Mouse (Mus musculus) midbrain, embryonic 15.5 days (tissue): ENCODE measurements around the gene Enc1. TPM values are rescaled to one million over a fixed set of nuclear protein-coding genes. Genes with fewer than 3 reads are reported as not detected.
A peak's percentile ranks its signal among the peaks of the same experiment; 100 is the strongest.

Source experiments
- ATAC-seq: fragments of 200-750 bp; cut with Nextera tagmentation; replicated peaks from 2 replicates; pipeline ENCODE4 v1.8.0; 2017; ENCODE audit warnings: moderate TSS enrichment
- H3K27ac ChIP-seq: fragments of 300-500 bp; sonication (generic); 2 replicates; pipeline ENCODE4 v1.5.1; 2015; ENCODE audit warnings: mild to moderate bottlenecking, inconsistent platforms
- H3K27me3 ChIP-seq: fragments of 300-500 bp; sonication (generic); replicated peaks from 2 replicates; pipeline ENCODE4 v1.6.1; 2015; ENCODE audit warnings: inconsistent platforms
- H3K36me3 ChIP-seq: fragments of 300-500 bp; sonication (generic); replicated peaks from 2 replicates; pipeline ENCODE4 v1.6.1; 2015; ENCODE audit warnings: inconsistent platforms
- H3K4me1 ChIP-seq: fragments of 300-500 bp; sonication (generic); 2 replicates; pipeline ENCODE4 v1.6.1; 2015; ENCODE audit warnings: inconsistent platforms
- H3K4me2 ChIP-seq: fragments of 300-500 bp; sonication (generic); 2 replicates; pipeline ENCODE4 v1.6.1; 2015; ENCODE audit warnings: inconsistent platforms, mild to moderate bottlenecking, moderate library complexity
- H3K4me3 ChIP-seq: fragments of 300-500 bp; sonication (generic); 2 replicates; pipeline ENCODE4 v1.5.1; 2015; ENCODE audit warnings: mild to moderate bottlenecking, inconsistent platforms
- H3K9ac ChIP-seq: fragments of 300-500 bp; sonication (generic); 2 replicates; pipeline ENCODE4 v1.6.1; 2015; ENCODE audit warnings: mild to moderate bottlenecking, inconsistent platforms
- H3K9me3 ChIP-seq: fragments of 300-500 bp; sonication (generic); 2 replicates; pipeline ENCODE4 v1.6.1; 2016; ENCODE audit warnings: inconsistent platforms
- WGBS: fragments of 180-500 bp; shearing (Covaris S2); methylation state at CpG from one replicate; pipeline ENCODE4 v1.1.7; 2015; ENCODE audit warnings: mixed read lengths; 5-methylcytosine and 5-hydroxymethylcytosine counted together
- polyA plus RNA-seq: library from polyadenylated mRNA; unstranded; fragments of >200 nt; fragmentation: Nextera tagmentation; extraction: Ambion mirVana; gene quantifications from 2 replicates; pipeline ENCODE4 v1.2.1, GENCODE M21; 2015

Gene Enc1
- polyA plus RNA-seq, 1 experiment from 2014 or later, result 81.9 TPM

DNA sequence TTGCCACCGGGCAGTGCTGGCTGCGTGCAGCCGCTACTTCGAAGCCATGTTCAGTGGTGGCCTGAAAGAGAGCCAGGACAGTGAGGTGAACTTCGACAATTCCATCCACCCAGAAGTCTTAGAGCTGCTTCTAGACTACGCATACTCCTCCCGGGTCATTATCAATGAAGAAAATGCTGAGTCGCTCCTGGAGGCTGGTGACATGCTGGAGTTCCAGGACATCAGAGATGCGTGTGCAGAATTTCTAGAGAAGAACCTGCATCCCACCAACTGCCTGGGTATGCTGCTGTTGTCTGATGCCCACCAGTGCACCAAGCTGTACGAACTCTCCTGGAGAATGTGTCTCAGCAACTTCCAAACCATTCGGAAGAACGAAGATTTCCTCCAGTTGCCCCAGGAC, 4.3 kb downstream of the Enc1 start:
- 89% methylated on average over 12 of the region's 12 CpGs for WGBS
- peak overlapping the region; percentile 78 for H3K4me2 ChIP-seq
- peaks cover 82% of the 10 kb centered on the region for H3K4me1 ChIP-seq
- H3K4me3 ChIP-seq, result peak overlapping the region; percentile 79
- no peak for ATAC-seq
- H3K9ac ChIP-seq, result no peak overlapping the region
- no peak overlapping the region for H3K27ac ChIP-seq
- peaks cover 12% of the 10 kb centered on the region; the same call in 1 of the 2 replicates for H3K36me3 ChIP-seq
- H3K27me3 ChIP-seq, result no peaks in the 10 kb centered on the region
- H3K9me3 ChIP-seq, result no peaks in the 10 kb centered on the region

DNA sequence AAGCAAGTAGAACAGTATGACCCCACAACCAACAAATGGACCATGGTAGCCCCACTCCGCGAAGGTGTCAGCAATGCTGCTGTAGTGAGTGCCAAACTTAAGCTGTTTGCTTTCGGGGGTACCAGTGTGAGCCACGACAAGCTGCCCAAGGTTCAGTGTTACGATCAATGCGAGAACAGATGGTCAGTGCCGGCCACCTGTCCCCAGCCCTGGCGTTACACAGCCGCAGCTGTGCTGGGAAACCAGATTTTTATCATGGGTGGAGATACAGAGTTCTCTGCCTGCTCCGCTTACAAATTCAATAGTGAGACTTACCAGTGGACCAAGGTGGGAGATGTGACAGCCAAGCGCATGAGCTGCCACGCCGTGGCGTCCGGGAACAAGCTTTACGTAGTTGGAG, 5.3 kb downstream of the Enc1 start:
- Histone ChIP-seq H3K9me3 (no peaks in the 10 kb centered on the region), H3K36me3 (peaks cover 12% of the 10 kb centered on the region; the same call in 1 of the 2 replicates), H3K27me3 (no peaks in the 10 kb centered on the region), H3K4me3 (no peak overlapping the region; the same call in 1 of the 2 replicates), H3K4me2 (peak overlapping the region; percentile 78; the same call in 1 of the 2 replicates), H3K9ac (no peak overlapping the region), H3K4me1 (peaks cover 88% of the 10 kb centered on the region), H3K27ac (no peak overlapping the region)
- 70% methylated on average over 16 of the region's 16 CpGs for WGBS
- no peak for ATAC-seq

- 46% methylated on average over 4 of the region's 4 CpGs for WGBS
- peaks cover 99% of the 10 kb centered on the region for H3K4me1 ChIP-seq
- H3K4me2 ChIP-seq, result peak overlapping the region; percentile 35
- peaks cover 12% of the 10 kb centered on the region; the same call in 1 of the 2 replicates for H3K36me3 ChIP-seq
- ATAC-seq, result no peak
- H3K27me3 ChIP-seq, result no peaks in the 10 kb centered on the region
- no peaks in the 10 kb centered on the region for H3K9me3 ChIP-seq
- H3K4me3 ChIP-seq, result no peak overlapping the region
- no peak overlapping the region for H3K27ac ChIP-seq
- H3K9ac ChIP-seq, result no peak overlapping the region
Observed at GRCm38 (mm10) chr13:97247754-97248153, 6.8 kb downstream of the Enc1 start.

- H3K9ac ChIP-seq, result no peak overlapping the region
- 5% methylated on average over 5 of the region's 5 CpGs for WGBS
- peak overlapping the region; percentile 35 for H3K4me2 ChIP-seq
- no peak overlapping the region for H3K27ac ChIP-seq
- H3K4me3 ChIP-seq, result peak overlapping the region; percentile 4; the same call in 1 of the 2 replicates
- ATAC-seq, result no peak
- no peaks in the 10 kb centered on the region for H3K9me3 ChIP-seq
- no peaks in the 10 kb centered on the region for H3K27me3 ChIP-seq
- H3K36me3 ChIP-seq, result peaks cover 12% of the 10 kb centered on the region; the same call in 1 of the 2 replicates
- peaks cover 97% of the 10 kb centered on the region for H3K4me1 ChIP-seq
Observed at GRCm38 (mm10) chr13:97249051-97249461, 8.2 kb downstream of the Enc1 start.

DNA sequence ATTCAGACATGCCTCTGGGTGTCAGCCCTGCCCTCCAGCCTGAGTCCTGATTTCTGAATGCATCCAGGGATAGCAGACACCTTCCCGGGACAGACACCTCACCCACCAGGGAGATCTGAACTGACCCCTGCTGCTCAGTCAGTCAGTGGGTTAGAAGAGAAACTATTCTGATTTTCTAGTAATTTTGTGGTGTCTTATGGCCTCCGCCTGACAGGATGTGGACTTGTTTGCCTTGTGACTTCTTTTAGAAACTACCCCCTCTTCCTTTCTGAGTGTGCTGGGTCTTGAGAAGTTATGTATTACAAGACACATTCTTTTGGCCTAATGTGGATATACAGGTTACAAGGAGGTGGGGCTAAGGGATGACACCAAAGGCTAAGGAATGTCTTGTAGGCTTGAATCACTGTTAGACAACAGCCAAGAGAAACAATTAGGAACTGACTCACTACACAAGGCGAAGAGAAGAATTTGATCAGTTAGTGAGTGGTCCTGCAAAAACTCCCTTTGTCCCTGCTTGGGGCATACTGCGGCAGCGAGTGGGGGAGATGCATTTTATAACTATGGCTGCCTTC, 8.7 kb downstream of the Enc1 start:
- Histone ChIP-seq H3K4me1 (peaks cover 96% of the 10 kb centered on the region), H3K4me2 (peak overlapping the region; percentile 35), H3K4me3 (peak overlapping the region; percentile 4; the same call in 1 of the 2 replicates), H3K36me3 (peaks cover 12% of the 10 kb centered on the region; the same call in 1 of the 2 replicates), H3K9me3 (no peaks in the 10 kb centered on the region), H3K27ac (peak overlapping the region; percentile 23; the same call in 1 of the 2 replicates), H3K27me3 (no peaks in the 10 kb centered on the region), H3K9ac (no peak overlapping the region)
- ATAC-seq, result no peak
- WGBS, result 39% methylated on average over 5 of the region's 5 CpGs

DNA sequence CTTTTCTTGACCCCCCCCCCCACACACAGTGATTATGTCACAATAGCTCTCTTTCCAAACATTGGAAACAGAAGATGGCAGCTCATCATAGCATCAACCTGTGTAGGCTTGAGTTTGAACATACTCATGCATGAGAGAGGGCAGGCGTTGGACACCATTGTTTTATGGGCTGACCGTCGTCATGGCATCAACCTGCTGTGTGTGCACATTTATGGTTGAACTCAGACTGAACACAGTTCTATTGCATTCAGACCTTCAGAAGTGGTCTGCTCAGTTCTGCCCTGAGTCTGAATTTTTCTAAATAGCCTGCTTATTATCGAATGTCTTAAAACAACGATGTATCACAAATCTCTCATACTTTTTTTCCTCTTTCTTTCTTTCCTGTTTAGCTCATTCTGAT, 9.2 kb downstream of the Enc1 start:
- WGBS, result 33% methylated on average over 5 of the region's 5 CpGs
- H3K4me3 ChIP-seq, result no peak overlapping the region

DNA sequence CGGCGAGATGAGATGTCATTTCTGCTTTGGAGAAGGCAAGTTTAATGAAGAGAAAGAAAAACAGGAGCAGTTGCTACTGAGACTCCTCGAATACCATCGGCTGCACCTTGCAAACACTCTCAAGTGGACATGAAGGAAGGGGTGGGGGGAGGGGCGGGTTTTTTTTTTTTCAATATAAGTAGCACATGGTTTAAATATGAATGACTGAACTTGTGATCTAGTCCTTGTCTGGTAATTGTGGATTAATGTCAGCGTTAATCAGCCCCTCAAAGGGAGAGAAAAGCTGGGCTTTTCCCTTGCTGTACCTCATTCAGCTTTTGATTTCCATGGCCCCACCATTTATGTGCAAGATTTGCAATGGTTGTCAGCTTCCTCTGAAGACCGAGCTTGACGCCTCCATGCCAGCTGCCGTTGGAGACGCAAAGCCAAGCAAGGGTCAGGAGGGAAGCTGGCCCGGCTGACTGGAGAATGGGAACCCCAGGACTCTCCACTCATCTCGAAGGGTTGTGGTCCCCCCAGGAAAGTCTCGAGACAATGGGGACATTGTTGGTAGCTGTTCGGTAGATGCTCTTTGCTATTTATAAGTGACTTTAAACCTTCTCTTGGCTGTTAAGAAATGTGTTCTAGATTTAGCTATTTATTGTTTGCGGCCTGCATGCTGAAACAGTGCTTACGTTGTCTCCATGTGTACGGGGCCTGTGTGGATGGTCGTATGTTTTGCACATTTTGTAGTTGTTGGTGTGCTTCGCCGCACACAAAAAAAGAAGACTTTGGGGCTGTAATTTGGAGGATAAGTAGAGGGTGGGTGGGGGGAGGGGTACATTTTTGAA, 9.9 kb downstream of the Enc1 start:
- peak overlapping the region; percentile 34; the same call in 1 of the 2 replicates for H3K27ac ChIP-seq
- peak overlapping the region; percentile 35 for H3K4me2 ChIP-seq
- 25% methylated on average over 20 of the region's 20 CpGs for WGBS
- peaks cover 93% of the 10 kb centered on the region for H3K4me1 ChIP-seq
- H3K9ac ChIP-seq, result no peak overlapping the region
- H3K36me3 ChIP-seq, result peaks cover 8% of the 10 kb centered on the region; the same call in 1 of the 2 replicates
- no peak overlapping the region for H3K4me3 ChIP-seq
- ATAC-seq, result peak; percentile 7; the same call in 1 of the 2 replicates
- no peaks in the 10 kb centered on the region for H3K9me3 ChIP-seq
- H3K27me3 ChIP-seq, result no peaks in the 10 kb centered on the region

More for the DNA sequence above, 9.2 kb downstream of the Enc1 start:
- no peak for ATAC-seq
- Histone ChIP-seq H3K27me3 (no peaks in the 10 kb centered on the region), H3K27ac (peak overlapping the region; percentile 23; the same call in 1 of the 2 replicates), H3K4me2 (peak overlapping the region; percentile 35), H3K4me1 (peaks cover 95% of the 10 kb centered on the region), H3K9ac (no peak overlapping the region), H3K36me3 (peaks cover 12% of the 10 kb centered on the region; the same call in 1 of the 2 replicates), H3K9me3 (no peaks in the 10 kb centered on the region)

DNA sequence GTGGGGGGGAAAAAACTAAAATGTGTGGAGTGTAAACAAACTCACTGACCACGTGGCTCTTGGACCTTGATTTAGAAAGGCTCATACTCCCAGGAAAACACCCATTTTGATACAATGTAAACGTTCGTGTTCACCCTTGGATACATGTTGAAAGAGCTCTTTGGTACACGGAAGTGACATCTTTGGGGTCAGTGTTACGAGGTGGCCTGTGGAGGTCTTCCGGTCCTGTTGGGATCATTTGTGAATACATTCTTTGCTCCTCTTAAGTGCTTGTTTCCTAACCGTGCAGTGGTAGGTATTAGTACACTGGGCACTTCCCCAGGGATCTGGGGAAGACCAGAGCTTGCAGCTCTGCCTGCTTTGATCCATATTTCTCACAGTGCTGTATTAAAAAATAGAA, 10.8 kb downstream of the Enc1 start:
- Histone ChIP-seq H3K9me3 (no peaks in the 10 kb centered on the region), H3K4me2 (no peak overlapping the region), H3K27ac (peak overlapping the region; percentile 66), H3K9ac (no peak overlapping the region), H3K27me3 (no peaks in the 10 kb centered on the region), H3K4me3 (no peak overlapping the region), H3K36me3 (peaks cover under 1% of the 10 kb centered on the region; the same call in 1 of the 2 replicates), H3K4me1 (peaks cover 92% of the 10 kb centered on the region)
- no peak for ATAC-seq
- 37% methylated on average over 7 of the region's 7 CpGs for WGBS

GRCm38 (mm10) chr13:97252469-97252868, 11.6 kb downstream of the Enc1 start:
- ATAC-seq, result peak; percentile 35
- Histone ChIP-seq H3K9me3 (no peaks in the 10 kb centered on the region), H3K9ac (no peak overlapping the region), H3K27ac (peak overlapping the region; percentile 66), H3K4me3 (no peak overlapping the region), H3K4me2 (0 out of 2 replicates have a peak overlapping the region, but pooled peaks have one; percentile 10), H3K36me3 (no peaks in the 10 kb centered on the region), H3K27me3 (no peaks in the 10 kb centered on the region), H3K4me1 (peaks cover 91% of the 10 kb centered on the region)
- 12% methylated on average over 7 of the region's 7 CpGs for WGBS

GRCm38 (mm10) chr13:97253418-97253981, 12.6 kb downstream of the Enc1 start:
- H3K4me2 ChIP-seq, result no peak overlapping the region
- no peak overlapping the region for H3K9ac ChIP-seq
- H3K4me3 ChIP-seq, result no peak overlapping the region
- H3K36me3 ChIP-seq, result no peaks in the 10 kb centered on the region
- no peak; the same call in 1 of the 2 replicates for ATAC-seq
- no peaks in the 10 kb centered on the region for H3K9me3 ChIP-seq
- peaks cover 81% of the 10 kb centered on the region for H3K4me1 ChIP-seq
- H3K27ac ChIP-seq, result peak overlapping the region; percentile 31
- 52% methylated on average over 6 of the region's 6 CpGs for WGBS
- H3K27me3 ChIP-seq, result no peaks in the 10 kb centered on the region

DNA sequence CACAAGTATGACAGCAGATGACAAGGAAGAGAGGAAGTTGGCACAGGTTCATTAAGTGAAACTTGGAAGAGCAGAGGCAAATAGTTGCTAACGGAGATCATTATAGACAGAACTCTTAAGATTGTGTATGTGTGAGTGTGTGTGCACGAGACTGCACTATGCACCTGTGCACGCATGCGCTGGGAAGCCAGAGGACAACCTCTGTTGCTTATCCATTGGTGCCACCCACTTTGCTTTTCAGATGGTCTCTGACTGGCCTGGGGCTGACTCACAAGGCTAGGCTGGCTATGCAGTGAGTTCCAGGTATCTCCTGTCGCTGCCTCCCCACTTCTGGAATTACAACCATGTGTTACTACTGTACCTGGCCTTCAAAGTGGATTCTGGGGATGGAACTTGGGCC, 13.1 kb downstream of the Enc1 start:
- peaks cover 76% of the 10 kb centered on the region for H3K4me1 ChIP-seq
- H3K36me3 ChIP-seq, result no peaks in the 10 kb centered on the region
- no peak overlapping the region for H3K9ac ChIP-seq
- H3K9me3 ChIP-seq, result no peaks in the 10 kb centered on the region
- no peak overlapping the region for H3K4me3 ChIP-seq
- WGBS, result 88% methylated on average over 5 of the region's 5 CpGs
- ATAC-seq, result no peak
- no peak overlapping the region for H3K4me2 ChIP-seq
- H3K27me3 ChIP-seq, result no peaks in the 10 kb centered on the region
- H3K27ac ChIP-seq, result no peak overlapping the region

- Histone ChIP-seq H3K27ac (no peak overlapping the region), H3K27me3 (no peaks in the 10 kb centered on the region), H3K9ac (no peak overlapping the region), H3K4me1 (peaks cover 69% of the 10 kb centered on the region), H3K4me3 (no peak overlapping the region), H3K4me2 (no peak overlapping the region), H3K36me3 (no peaks in the 10 kb centered on the region), H3K9me3 (no peaks in the 10 kb centered on the region)
- 75% methylated on average over 10 of the region's 10 CpGs for WGBS
- ATAC-seq, result no peak
Observed at GRCm38 (mm10) chr13:97254564-97255164, 13.8 kb downstream of the Enc1 start.
